Mouse (Mus musculus): ENCODE data around the gene Pcdh15.

Gene Pcdh15

DNA sequence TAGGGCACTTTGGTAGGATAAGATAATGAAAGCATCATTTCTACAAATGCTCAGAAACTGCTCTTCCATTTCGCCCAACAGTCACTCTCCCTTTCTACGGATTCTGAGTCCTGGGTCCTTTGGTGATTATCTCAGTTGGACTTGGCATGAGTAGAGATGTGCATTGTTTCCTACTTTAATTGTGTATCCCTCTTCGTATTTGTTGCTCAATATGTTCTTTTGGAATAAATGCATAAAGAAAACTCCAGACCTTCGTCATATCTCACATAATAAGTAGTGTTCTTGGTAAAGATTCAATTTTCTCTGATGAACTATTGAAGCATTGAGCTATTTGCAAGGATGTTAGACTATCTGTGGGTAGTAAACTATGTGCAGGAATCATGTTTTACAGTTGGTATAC, 854.2 kb downstream of the Pcdh15 start:
- no peak for DNase-seq (ENCODE audit: low read depth)

- no peak for DNase-seq (ENCODE audit: low read depth)
Observed at GRCm38 (mm10) chr10:73984057-73984456, 884.9 kb downstream of the Pcdh15 start.

DNA sequence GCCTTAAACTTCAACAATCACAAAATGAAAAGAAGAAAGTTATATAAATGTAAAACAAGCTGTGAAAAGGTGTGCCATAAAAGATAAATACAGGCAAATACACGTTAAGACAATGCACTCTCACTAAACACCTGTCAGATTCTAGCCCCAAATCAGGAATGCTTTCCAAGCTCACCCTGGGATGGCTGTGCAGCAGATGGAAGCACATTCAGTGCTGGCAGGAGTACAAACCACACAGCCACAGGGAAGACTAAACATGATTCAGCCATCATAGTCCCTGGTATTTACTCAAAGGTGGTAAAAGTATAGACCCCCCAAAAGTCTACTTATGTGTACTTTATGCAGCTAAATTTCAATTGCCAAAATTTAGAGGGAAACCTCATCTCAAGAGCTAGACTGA, 909.7 kb downstream of the Pcdh15 start:
- no peak for DNase-seq (ENCODE audit: low read depth)

DNA sequence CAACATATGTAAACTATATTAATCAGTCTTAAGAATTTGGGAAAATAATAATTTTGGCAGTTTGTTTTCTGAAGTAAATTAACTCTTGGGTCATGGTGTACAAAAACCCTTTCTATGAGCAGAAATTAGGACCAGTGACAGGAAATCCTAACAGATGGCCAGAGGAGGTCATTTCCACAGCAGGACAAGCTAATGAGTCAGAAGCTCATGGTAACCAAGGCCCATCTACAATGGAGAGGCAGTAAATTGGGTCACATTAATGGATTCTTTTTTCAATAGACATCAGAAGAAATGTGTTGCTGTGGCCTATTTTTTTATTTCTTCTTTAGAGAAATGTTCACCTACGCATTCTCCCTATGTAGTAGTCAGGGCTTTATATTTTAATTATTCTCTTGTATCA, 923.9 kb downstream of the Pcdh15 start:
- no peak for DNase-seq (ENCODE audit: low read depth)

DNA sequence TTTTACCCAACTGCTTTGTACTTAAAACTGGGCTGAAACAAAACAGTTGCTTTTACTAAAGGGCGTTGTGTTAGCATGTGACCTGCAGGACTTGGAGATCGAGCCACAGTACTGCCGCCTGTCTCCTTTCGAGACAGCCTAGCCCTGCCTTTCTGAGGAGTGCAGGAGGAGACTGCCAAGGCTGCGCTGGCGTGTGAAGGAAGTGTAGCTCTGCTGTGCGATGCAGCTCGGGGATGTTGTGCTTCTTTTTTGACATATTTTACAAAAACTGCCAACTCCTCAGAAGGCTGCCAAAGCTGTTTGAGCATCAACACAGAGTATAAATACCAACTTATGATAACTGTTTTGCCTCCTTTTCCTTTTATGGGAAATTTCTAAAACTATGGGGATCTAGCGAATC, 953.9 kb downstream of the Pcdh15 start:
- DNase-seq (ENCODE audit: low read depth) = no peak

DNA sequence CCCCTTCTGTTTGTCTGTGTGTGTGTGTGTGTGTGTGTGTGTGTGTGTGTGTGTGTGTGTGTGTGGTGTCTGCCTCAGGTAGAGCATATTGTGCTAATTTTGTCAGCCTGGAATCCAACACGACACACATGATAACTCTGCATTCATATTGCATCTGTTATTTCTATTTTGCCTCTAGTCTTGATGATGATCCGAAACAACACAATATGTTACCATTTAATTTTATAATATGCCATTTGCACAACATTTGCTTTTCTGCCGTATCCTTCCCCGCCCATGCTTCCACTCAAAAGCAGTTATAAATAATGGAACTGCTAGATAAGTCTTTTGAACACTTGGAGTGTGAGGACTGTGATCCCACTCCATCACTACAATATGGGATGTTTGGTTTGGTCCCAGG, 987.5 kb downstream of the Pcdh15 start:
- DNase-seq (ENCODE audit: low read depth) = no peak

DNA sequence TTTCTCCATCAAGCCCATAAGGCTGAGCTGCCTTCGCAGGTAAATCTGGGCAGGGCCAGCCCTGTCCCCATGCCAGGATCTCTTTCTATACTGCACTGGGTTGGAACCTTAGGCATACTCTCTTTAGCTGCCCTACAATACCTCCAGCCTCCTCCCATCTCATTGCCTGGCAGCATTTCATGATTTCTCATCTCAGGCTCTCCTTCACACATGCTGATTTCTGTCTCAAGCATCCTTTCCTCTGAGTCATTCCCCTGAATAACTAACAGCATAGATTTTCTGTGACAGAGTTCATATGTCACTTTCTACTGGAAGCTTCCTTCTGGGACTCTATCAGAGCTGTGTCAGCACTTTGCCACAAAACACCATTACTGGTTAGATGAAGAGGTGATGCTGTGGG, 999.2 kb downstream of the Pcdh15 start:
- DNase-seq (ENCODE audit: low read depth) = no peak

GRCm38 (mm10) chr10:74114107-74114506, 1015.0 kb downstream of the Pcdh15 start:
- no peak for DNase-seq (ENCODE audit: low read depth)

DNA sequence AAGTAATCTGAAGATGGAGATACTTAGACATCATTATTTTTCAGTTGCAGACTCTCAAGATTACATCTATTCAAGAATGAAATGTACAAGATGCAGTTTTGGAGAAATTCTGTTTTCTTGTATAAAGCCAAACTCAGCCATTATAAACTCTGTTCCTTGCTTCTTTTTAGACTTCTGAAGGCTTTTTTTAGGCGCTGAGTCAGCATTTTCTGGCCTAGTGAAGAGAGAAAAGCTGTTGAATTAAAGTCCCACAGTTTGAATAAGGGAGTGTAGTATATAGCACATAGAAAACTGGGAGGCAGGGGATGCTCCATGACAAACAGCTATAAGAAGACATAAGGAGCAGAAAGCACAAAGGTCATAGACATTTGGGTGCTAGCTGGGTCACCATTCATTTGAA, 1017.7 kb downstream of the Pcdh15 start:
- DNase-seq (ENCODE audit: low read depth) = no peak

- no peak for DNase-seq (ENCODE audit: low read depth)
Observed at GRCm38 (mm10) chr10:74123421-74123820, 1024.3 kb downstream of the Pcdh15 start.

GRCm38 (mm10) chr10:74129192-74129591, 1030.0 kb downstream of the Pcdh15 start:
- no peak for DNase-seq (ENCODE audit: low read depth)

DNA sequence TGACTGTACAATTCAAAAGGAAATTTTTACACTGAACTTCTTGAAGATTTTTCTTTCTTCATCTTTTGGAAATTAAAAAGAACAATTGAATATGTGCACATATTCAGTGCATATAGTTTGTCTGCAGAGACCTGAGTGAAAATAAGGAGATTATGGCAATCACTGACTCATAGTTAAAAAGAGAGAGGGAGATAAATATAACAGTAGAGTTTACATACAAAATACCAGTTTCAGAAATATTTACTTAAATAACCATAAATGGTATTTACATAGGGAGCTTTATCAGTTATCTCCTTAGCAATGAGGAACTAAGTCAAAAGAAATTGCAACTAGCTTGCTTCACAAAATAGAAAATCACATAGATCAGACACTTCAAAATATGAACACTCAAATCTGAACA, 1030.5 kb downstream of the Pcdh15 start:
- no peak for DNase-seq (ENCODE audit: low read depth)

DNA sequence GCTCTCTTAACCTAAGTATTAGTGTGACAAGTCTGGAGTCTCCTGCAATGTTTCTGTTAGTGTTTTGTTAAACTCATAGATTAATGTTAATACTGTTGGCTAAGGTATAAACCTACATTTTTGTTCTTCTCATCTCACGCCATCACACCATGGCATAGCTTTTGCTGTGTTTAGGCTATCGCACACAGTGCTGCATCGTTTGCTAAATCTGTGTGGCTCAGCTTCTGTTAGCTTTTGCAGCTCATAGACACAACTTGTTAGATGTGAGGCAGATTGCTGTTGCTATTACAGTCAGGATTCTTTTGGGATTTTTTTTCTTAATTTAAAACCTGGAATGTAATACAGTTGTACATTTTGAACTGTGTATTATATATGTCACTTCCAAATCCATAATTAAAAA, 1031.7 kb downstream of the Pcdh15 start:
- DNase-seq (ENCODE audit: low read depth) = no peak

DNA sequence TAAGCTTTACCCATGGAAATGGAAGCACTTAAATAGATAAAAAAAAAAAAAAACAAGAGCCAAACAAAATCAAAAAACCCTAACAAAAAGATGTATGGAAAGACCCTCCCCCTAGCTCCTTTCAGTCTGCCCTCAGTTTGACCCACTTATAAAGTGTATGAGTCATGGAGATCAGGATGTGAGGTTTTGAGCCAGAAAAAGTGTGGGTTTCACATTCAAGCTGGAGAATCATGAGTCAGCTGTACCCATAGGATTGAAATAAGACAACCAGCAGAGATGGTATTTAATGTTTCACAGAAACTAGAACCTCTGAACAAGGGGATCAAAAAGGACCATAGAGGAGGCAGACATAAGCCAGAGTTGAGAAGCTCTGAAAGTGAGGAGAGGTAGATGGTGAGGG, 1048.8 kb downstream of the Pcdh15 start:
- DNase-seq (ENCODE audit: low read depth) = no peak

GRCm38 (mm10) chr10:74181921-74182320, 1082.8 kb downstream of the Pcdh15 start:
- no peak for DNase-seq (ENCODE audit: low read depth)

- no peak for DNase-seq (ENCODE audit: low read depth)
Observed at GRCm38 (mm10) chr10:74203650-74204049, 1104.5 kb downstream of the Pcdh15 start.

DNA sequence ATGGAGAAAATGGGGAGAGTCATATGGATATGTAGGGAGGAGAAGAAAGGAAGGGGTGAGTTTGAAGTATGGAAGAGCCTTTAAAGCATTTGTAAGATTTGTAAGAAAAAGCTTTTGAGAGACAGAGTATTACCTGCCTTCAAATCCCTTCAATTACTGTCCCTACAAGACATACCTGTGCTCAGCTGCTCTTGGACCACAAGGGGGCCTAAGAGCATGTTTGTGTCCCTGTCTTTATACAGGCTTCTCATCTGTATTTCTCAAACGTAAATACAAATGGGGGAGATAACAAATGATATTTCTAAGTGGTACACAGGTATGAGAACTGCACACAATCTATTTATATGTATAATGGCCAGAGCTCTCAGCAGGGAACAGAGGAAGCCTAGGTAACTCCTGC, 1118.1 kb downstream of the Pcdh15 start:
- no peak for DNase-seq (ENCODE audit: low read depth)

DNA sequence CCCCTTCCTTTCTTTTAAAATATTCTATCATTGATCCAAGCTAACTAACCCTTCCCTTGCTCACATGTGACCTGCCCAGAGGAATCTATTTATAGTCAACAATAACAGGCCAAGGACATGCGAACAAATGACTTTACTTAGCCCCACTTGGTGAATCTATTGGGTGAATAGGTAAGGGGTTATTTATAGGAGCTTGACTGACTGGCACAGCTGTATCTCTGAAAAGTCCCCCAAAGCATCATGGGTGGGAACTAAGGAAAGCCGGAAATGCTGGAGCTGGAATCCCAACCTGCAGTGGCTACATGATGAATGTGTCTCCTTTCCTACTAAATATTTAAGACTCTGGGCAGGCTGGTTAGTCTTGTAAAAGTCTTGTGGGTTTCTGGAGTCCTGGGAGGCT, 1121.3 kb downstream of the Pcdh15 start:
- DNase-seq (ENCODE audit: low read depth) = no peak

- DNase-seq (ENCODE audit: low read depth) = no peak
Observed at GRCm38 (mm10) chr10:74257716-74258446, 1158.7 kb downstream of the Pcdh15 start.

- no peak for DNase-seq (ENCODE audit: low read depth)
Observed at GRCm38 (mm10) chr10:74258639-74259038, 1159.5 kb downstream of the Pcdh15 start.

DNA sequence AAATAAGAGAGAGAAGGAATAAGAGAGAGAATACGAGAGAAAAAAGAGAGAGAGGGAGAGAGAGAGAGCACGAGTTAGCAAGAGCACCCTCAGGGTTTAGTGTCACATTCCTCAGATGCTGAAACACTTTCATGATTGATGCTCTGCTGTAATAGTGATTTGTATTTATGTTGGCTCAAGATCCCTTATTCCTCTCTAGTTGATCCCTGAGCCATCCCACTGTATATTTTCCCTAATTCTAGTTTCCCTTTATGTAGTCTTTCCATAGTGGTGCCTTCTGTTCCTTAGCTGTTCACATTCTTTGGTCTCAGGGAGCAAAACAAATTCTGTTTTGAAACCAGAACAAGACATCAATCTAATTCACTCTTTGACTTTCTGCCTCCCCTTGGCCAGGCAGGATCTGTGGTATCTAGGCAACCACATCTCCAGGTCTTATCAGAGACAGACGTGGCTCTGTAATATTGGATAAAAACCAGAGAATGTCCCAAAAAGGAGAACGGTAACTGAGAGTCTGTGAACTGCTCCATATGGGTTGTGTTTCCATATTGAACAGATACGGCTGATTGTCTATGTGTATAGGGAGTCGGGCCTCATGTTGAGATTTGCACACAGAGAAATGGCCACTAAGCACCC, 1170.6 kb downstream of the Pcdh15 start:
- no peak for DNase-seq (ENCODE audit: low read depth)

DNA sequence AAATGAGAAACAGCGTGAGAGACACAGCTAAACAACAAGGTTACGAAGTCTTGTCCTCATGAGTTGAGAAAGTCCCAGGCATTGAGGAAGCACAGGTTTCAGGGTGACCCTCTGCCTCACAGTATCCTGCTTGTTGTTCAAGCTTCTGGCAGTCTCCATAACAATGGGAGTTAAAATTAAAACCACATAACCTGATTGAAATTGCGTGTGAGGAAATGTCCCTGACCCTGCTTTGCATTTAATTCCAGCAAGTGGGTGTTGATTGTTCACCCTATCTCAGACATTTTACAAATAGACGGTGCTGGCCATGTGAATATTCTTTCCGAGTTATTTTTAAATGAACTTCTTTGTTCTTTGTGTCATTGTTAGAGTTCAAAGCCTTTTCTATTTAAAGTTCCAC, 1171.8 kb downstream of the Pcdh15 start:
- DNase-seq (ENCODE audit: low read depth) = no peak

DNA sequence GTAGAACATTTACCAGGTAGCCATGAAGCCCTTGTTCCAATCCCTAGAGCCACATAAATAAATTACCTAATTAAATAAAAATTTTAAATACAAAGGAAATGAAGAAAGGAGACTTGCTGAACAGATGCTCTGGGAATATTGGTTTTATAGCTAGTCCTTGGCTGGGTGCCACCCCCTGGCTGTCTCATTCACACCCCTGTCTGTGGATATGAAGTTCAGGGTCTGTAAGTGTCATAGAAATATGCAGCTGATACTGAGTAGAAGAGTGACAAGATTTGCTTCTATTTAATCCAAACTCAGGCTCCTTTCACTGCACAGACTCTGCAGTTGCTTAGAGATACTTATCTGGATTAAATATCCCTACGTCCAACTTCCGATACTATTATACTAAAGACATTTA, 1205.0 kb downstream of the Pcdh15 start:
- no peak for DNase-seq (ENCODE audit: low read depth)

All from naive thymus-derived CD4-positive, alpha-beta T cell, adult 2 months (primary cell).